Mouse (Mus musculus): ENCODE measurements at regions not wholly inside any gene's neighbourhood (a gene's known extent, or its start where the extent isn't known, plus 50 kb on each side); places are given as distances from the start of the nearest gene placed in this dataset.
"Not testable (repeated sequence)": the region's sequence is repeated elsewhere in the genome, so short reads cannot be mapped to it uniquely, and the experiment has no call there.

DNA sequence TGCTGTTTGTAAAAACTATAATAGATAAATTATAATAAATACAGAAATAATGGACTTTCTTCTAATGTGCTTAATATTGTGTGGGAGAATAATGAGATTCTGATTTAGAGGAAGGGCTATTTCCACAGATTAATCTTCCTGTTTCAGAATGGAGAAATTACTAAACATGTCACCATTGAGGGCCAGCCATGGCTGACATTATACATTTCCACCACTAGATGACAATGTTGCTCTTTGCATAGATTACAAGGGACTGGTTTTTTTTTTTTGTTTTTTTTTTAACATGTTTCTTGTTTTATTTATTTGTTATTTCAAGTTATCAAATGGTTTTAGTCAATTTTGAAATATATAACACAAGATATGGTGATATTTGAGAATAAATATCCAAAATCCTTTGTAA, 435.6 kb upstream of the Klhl1 start:
- DNase-seq (ENCODE audit: low read depth, low spot score) = peak; percentile 13

DNA sequence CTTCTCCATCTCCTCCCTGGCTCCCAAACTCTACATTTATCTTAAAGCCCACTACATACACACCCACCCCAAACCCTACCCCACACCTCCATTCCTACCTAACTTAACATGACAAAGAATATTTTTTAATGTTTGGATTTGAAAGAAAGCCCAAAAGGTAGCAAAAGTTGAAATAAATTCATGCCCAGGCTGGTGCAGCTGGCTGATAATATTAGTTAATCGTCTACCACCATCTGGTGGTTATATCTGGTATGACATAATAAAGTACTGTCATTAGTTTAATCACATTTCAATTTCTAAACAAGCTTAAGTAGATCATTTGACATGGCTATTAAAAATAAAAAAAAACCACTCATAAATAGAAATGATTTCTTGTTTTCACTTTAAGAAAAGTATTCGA, 389.8 kb upstream of the Klhl1 start:
- DNase-seq (ENCODE audit: low read depth, low spot score) = peak; percentile 58

DNA sequence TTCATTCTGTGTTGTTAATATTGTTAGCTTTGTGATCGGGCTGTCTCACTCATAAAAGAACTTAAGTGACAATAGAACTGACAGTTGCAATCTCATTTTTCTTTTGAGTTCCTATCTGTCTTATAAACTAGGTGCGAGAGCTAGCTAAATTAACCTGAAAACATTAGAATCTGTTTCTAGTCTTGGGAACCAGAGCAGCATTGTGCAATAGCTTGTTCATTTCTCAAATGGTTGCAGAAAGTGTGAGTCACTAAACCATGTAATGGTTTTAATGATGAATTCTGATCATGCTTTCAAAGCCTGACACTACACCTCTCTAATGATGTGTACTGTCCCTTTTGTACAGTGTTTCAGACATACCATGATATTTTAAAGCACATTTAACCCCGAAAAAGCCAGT, 360.8 kb upstream of the Klhl1 start:
- no peak for DNase-seq (ENCODE audit: low read depth, low spot score)

DNA sequence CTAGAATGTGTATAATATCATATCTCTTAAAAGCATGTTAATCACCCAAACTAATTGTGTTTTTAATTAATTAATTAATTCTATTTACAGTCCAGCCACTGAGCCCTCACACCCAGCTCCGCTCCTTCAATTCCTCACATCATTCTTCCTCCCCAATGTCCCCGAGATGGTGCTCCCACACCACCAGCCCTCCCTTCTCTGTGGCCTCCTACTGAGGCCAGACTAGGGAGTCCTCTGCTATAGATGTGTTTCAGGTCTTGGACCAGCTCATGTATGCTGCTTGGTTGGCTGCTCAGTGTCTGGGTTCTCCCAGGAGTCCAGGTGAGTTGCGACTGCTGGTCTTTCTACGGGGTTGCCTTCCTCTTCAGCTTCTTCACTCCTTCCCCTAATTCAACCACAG, 353.1 kb upstream of the Klhl1 start:
- DNase-seq (ENCODE audit: low read depth, low spot score) = no peak

DNA sequence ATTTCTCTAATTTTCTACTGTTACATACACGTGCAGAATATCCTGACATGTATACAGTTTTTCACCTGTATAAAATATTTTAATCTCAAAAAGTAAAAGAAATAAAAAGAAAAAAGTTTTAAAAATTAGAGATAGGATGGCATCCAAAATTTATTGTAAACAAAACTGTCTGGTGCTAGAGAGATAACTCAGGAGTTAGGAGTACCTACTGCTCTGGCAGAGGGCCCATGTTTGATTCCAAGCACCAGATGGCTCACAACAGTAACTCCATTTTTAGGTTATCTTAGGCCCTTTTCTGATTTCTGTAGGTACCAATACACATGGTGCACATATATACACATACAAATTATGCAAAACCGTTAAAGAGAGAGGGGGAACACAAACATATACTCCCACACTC, 320.0 kb upstream of the Klhl1 start:
- DNase-seq (ENCODE audit: low read depth, low spot score) = no peak

DNA sequence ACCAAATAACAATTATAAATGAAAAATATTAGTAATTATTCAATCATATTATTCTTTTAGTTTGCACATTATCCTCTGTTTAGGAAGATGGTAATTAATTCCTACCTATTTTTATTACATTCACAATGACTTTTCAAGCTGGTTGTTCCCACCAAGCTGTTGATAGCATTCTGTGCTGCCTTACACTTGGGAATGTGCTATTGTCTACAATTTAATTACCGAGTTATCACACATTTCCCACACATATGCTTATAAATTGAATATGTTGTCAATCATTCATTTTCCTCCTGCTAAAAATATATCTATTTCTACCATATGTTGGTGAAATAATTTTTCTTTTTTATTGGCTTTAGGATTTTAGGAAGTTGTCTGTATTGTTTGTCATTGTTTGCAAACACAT, 306.2 kb upstream of the Klhl1 start:
- DNase-seq (ENCODE audit: low read depth, low spot score) = no peak

DNA sequence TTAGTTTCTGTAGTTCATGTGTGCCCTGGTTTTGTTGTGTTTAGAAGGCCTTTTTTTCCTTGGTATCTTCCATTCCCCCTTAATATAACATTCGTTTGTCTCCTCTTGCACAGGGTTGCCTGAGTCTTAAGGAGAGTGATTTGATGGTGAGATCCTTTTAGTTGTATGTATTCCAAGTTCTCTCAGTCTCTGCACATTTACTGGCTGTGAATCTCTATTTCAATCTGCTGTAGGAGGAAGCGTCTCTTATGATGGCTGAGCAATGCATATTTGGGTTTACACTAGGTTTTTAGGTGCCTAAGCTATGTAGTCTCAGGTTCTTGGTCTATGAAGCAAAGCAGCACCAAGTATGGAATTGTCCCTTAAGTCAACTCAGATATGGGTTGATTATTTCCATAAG, 296.8 kb upstream of the Klhl1 start:
- no peak for DNase-seq (ENCODE audit: low read depth, low spot score)

DNA sequence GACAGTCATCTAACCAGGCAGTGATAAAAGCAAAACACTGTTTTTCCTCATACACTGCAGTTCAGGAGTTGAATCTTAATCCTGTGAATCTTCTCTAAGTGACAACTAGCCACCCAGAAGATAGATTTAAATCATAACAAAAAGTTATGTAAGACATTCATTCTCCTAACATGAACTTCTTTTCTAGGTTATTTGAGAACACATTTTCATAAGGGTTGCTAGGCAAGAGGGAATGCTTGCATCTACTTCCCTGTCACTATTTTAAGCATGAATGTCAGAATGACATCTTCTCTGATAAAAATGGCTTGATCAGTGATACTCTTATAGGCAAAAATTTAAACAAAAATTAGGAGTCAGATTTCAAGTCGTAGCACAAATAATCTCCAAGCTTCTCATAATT, 286.4 kb upstream of the Klhl1 start:
- no peak for DNase-seq (ENCODE audit: low read depth, low spot score)

DNA sequence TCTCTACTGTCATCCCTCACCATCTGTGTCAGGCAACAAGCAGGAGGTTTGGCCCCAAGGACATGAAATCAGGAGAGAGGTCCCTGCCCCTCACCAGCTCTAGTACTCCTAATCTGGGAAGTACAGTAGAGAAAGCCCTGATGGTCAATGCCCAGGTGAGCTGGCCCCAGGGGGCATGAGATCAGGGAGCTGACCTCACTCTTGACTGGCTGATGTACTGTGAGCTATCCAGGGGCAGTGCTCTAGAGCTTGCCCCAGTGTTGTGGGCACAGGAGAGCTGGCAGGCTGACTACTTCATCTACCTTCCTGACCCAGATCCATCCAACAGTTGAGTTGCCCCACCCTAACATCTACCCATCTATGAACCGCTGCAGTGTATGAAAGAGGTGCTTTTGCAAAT, 275.9 kb upstream of the Klhl1 start:
- DNase-seq (ENCODE audit: low read depth, low spot score) = no peak

DNA sequence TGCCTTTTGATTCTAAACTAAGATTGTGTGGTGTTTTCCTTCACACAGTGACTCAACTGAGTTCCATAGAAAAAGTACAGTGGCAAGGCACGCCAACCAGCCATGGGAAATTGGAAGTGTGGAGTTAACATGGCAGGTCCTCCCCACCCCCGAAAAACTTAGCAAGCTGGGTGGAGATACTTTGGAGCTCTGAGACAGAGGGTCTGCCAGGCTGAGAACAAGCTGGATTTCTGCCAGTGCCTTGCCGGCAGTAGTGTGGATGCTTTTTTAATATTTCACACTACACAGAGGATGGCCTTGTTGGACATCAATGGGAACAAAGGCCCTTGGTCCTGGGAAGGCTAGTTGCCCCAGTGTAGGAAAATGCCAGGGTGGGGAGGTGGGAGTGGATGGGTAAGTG, 269.0 kb upstream of the Klhl1 start:
- DNase-seq (ENCODE audit: low read depth, low spot score) = no peak

DNA sequence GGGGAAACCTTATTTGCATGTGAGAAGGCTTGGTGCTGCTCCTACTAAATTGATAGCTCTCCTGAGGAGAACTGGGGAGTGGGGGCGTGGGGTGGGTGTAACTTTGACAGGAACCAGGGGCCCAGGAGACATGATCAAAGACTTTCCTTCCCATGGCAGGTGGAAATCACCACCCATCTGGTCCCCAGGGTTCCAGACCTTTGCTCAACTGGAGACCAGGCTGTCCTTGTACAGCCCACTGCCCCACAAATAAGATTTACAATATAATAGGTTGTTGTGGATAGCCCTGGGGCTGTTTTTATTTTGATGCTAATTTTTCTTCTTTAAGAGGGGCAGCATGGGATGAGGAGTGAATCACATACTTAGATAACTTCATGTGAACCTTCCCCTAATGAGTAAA, 268.4 kb upstream of the Klhl1 start:
- DNase-seq (ENCODE audit: low read depth, low spot score) = no peak

DNA sequence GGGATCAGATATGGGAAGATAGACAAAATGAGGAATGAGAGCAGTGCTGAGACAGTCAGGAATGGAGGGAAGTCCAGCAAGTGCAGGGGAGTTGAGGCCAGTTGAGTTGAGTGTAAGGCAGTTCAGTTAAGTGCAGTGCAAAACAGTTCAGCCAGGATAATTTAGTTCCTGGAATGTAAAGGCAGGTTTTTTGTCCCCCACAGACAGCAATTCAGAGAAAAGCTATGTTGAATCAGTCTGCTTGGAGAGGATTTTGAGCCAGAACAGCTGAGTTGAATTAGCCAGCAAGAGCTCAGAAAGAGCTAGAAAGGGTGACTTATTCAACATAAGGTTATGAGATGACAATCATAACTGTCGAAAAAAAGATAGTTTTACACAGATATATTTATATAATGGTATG, 256.9 kb upstream of the Klhl1 start:
- no peak for DNase-seq (ENCODE audit: low read depth, low spot score)

DNA sequence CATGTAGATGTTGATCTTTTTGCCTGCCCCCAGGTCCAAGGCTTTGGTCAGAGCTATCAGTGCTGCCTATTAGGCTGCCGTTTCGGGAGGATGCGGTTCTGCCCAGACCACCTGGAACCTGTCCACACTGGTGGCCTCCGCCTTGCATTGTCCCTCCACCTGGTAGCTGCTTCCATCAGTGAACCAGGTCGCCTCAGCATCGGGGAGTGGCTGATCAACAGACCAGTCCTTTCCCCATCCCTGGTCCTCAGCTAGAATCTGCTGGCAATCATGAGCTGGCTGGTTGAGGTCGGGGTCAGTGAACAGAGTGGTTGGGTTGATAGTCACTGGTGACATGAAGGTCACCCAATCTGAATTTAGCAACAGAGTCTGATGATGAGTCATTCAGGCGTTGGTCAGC, 241.7 kb upstream of the Klhl1 start:
- DNase-seq (ENCODE audit: low read depth, low spot score) = no peak

DNA sequence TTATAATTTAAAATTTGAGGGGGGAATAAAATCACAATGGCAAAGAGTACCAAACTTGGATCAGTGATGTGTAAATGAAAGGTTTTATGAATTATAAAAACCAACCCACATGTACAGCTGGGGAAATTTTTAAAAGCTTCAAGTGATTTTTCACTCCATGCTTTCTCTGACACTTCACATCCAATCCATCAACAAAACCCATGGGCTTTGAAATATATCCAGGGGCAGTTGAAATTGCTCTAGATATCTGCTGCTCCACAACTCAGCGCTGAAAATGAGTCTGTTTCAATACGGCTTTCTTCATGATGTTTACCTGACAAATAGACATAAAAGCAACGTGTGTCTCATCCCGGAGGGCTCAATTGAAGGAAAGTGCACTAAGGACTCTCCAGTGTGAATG, 214.3 kb upstream of the Klhl1 start:
- DNase-seq (ENCODE audit: low read depth, low spot score) = no peak

DNA sequence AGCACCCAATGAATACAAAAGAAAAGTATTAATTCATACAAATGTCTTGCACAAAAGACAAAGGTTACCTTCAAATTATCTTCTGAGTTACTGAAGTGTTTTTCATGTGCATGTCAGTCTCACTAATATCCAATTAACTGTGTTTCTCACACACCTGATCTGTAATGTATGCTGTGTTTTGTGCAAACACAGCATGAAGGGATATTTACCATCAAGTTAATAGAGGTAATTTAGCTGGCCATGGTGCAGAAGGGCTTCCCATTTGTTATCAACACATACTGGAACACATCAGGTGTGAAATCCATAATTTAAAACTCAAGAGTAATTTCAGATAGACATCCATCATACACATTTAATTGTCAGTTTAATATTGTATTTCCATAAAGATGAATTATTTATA, 178.2 kb upstream of the Klhl1 start:
- no peak for DNase-seq (ENCODE audit: low read depth, low spot score)

DNA sequence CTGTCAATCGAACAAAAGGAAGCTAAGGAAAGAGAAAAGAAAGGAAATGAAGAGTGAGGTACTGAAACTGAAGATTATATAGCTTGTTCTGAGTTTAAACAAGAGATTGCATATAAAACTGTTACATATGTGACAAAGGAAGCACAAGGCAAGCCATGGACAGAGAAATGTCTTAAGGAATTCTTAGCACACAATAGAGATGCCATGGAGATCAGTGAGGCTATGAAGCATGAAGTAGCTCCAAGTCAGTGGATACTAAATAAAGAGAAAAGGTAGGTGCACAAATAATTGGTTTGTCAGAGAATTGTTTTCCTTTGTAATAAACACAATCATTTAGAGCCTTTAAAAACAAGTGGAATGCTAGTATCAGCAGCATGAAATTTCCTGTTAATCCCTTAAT, 172.0 kb upstream of the Klhl1 start:
- DNase-seq (ENCODE audit: low read depth, low spot score) = no peak

DNA sequence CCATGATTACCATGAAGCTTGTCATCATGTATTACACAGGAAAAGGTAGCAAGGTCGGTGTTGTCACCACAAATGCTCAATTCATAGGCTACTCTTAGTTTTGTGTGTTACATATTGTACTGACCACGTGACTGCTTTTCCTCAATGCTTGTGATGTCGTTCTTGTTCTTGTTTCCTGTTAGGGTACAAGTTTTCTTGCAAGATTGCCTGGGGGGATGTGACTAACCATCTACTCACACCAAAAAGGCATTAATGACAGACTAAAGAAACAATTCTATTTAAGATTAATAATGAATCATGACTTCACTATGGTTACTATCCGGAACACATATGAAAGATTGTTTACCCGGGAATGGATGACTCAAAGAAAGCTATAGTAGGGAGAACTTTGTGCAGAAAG, 165.0 kb upstream of the Klhl1 start:
- no peak for DNase-seq (ENCODE audit: low read depth, low spot score)

DNA sequence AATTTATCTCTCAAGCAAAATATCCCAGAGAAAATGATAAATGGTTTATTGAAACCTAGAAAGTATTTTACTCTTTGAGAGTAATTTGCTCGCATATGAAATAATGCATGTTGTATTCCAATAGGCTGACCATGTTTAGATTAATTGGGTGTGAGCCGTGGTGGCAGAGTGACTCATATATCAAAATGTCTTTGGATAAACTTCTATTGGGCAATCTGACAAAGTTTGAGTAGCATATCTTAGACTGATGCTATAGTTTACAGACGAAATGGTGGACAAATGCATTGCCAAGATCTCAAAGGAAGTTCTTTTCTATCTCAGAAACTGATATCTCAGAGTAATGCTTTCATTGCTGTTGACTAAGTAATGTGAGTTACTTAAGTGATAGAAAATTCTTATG, 162.8 kb upstream of the Klhl1 start:
- DNase-seq (ENCODE audit: low read depth, low spot score) = no peak

DNA sequence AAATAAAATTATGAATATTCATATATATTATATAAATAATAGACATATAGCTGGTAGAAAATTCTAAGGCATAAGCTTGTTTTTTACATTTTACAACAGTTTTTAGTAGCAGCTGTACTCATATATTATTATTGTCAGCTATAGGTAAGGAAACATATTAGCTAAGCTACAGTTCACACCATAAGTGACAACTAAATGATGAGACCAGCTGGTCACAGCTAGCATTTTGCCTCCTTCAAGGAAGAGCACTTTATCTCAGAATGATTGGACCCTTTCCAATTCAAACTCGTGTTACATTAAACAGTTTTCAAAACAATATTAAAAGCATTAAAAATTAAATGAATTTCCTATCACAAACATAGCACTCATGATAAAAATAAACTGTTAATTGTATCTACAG, 157.3 kb upstream of the Klhl1 start:
- no peak for DNase-seq (ENCODE audit: low read depth, low spot score)

DNA sequence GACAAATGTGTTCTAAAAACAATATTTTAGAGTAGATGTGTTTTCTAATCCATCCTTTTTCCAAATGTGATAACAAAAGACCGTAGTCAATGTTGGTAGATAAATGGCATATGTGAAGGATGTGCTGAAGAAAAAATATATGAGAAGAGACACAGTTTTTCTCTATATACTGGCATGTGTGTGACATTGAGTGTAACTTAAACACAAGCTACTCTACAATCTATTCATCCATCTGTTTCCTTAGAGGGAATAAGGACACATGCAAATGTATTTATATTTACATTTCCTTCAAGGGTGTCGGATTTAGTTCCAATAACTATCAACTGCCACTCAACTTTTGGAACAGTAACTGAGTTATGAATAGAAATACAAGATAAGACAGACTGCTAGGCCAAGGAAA, 149.7 kb upstream of the Klhl1 start:
- no peak for DNase-seq (ENCODE audit: low read depth, low spot score)

DNA sequence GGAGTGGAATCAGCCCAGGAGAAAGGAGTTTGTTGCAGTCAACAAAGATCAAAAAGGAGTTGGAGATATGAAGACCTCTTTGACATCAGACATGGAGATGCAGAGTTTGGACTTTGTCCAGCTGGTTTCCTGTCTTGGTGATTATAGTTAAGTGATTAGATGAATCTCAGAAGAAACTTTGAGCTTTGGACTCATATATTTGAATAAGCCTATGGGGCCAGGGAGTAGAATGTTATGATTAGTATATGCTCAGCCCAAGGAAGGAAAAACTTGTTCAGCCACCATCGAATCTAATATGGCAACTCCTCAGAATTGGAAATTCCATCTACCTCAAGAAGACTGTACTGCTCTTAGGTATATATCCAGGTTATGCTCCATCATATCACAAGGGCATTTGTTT, 137.6 kb upstream of the Klhl1 start:
- no peak for DNase-seq (ENCODE audit: low read depth, low spot score)

DNA sequence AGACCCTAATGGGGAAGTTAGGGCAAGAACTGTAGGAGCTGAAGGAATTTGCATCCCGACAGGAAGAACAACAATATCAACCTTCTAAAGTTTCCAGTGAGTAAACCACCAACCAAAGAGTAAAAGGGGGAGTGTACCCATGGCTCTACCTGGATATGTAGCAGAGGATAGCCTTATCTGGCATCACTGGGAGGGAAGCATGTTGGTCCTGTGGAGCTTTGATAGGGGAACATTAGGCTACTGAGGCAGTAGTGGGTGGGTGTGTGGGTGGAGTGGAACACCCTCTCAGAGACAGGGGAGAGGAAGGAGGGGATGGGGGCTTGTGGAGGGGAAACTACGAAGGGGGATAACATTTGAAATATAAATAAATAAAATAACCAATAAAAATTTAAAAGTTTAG, 111.4 kb upstream of the Klhl1 start:
- DNase-seq (ENCODE audit: low read depth, low spot score) = no peak

DNA sequence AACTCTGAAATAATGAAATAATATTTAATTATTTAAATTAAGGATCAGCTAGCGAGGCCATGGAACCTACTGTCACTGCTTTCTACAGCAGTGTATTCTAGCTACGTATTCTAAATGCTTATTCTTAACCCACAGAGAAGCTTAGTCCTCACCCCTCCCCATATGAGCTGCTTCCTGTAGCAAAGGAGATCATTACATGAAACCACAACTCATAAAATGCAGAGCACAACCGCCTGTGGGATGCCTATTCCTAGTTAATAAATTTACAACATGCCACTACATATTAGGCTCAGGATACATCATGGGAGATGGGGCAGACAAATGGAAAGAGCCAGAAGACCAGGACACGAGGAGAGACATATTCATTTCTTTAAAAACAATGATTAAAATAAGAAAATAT, 87.8 kb upstream of the Klhl1 start:
- DNase-seq (ENCODE audit: low read depth, low spot score) = no peak

DNA sequence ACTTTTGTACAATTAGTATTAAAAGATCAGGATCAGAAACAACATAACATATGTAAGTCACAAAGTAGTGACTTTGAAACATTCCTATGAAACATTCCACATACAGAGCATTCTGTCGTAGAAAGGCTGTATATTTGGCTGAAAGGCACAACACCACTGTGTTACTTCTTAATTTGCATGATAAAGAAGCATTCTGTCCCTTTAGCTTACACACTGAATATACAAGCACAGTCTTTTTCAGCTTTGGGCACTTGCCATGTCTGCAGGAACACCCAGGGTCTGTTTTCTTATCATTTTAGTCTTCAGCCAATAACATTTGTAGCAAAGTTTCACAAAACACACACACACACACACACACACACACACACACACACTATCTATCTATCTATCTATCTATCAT, 82.2 kb upstream of the Klhl1 start:
- DNase-seq (ENCODE audit: low read depth, low spot score) = not testable (repeated sequence)

DNA sequence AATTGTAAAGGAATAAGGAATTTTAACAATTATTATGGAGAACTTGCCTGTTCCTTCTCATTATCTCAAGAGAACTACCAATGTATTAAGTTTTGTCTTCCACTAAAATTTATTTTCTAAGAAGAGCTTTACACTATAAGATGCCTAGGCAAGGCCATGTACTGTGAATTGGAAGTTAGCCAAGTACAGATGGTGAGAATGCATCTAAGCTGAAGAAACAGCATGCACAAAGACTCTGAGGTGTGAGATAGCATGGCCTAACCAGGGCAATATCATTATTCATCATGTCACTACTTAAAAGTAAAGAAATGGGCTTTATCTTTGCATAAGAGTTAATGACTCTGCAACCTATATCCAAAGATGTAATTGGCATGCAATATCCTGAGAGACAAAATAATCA, 73.1 kb upstream of the Klhl1 start:
- DNase-seq (ENCODE audit: low read depth, low spot score) = no peak

Data from forelimb bud, embryonic 11.5 days (tissue).